Mouse (Mus musculus) urinary bladder, adult 18-20 months (tissue): ENCODE measurements at regions not wholly inside any gene's neighbourhood (a gene's known extent, or its start where the extent isn't known, plus 50 kb on each side); places are given as distances from the start of the nearest gene placed in this dataset.

Experiments used
- DNase-seq, 2 experiments: peaks; one replicate each; pipeline ENCODE4 v3.0.0; 2022; ENCODE audit warnings: low spot score in 2 of 2, mixed read lengths in 2 of 2

DNA sequence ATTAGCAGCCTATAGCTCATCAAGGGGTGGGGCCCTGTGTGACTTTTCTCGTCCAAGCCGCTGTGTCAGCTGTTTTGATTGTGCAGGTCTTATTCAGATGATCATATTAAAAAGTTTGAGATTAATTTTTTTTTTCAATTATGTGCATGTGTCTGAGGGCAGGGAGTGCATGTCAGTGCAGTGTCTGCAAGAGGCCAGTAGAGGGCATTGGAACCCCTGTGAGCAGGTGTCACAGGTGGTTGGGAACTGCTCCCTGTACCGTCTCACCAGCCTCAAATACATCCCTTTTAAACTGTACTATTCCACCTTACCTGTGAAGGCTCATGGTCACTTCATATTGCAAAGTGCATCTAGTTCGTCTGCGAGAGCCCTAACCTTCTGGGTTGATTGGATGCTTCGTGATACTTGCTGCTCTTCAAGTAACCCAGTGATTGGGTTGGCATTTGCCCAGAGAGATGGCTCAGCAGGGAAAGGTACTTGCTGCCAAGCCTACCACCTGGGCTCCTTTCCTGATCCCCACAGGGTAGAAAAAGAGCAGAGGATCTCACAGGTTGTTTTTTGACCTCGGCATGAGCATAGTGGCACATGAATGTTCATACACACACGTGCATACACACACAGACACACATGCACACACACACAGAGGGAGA lies 178.3 kb upstream of the Fam19a5 start:
- no peak for DNase-seq

DNA sequence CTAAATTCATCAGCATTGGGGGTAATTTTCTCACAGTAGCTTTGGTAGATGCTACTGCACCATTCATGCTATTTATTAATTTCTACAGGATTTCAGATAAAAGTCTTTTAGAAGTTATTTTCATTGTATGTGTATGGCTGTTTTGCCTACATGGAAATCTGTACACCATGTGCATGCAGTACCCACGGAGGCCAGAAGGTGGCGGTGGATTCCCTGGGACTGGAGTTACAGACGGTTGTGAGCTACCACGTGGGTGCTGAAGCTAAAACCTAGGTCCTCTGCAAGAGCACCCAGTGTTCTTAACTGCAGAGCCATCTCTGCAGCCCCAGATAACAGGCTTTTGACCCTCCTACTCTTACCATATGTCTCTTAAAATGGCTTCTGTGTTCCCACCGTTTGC lies 176.7 kb upstream of the Fam19a5 start:
- DNase-seq: no peak

DNA sequence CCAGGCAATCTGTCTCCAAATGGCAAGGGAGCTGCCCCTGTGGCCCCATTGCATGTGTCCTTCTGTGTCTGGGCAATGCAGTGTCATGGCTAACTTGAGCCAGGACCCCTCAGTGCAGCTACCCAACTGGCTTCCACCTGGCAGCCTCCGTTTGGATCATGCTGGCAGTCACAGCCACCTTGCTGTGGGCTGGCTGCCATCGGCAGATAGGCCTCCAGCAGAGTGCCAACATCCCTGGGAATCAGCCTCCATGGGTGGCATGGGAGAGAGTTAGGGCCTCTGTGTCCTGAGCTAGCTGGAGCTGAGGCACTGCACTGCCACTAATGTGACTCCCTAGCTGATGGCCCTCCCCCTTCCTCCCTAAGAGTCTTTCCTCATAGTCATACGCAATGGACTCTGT lies 174.7 kb upstream of the Fam19a5 start:
- no peak for DNase-seq

DNA sequence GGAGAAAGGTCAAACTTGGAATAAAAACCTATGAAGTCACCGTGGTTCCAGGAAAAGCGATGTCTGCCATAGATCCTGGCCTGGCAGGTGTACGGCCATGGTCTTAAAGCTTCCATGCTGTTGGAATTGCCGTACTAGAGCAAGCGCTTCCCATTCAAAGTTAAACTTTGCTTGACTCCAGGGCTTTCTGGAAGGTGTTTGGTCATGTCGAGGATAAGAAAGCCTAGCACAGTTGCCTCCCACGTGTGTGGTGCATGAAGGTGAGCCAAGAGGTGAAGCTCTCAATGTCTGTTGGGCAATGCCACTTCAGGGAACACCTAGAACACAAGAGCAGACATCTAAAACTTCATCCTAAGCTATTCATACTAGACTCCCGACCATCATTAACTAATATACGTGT lies 174.3 kb upstream of the Fam19a5 start:
- DNase-seq: no peak

DNA sequence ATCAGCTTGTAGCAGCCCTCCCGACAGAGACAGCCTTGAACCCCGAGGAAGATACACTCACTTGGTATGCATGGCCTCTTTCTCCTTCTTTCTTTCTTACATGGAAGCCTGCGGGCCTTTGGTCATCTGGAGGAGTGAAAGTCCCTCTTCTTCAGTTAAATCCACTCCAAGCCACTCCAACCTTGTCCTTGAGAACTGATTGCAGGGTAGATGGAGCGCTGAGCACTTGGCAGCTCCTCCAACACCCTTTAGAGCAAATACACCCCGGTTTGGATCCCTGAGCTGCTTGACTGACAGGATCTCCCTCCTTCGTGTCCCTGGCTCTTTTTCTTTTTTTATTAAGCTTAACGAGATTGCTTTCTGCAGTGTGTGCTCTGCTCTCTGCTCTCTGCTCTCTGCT lies 173.3 kb upstream of the Fam19a5 start:
- DNase-seq: no peak

DNA sequence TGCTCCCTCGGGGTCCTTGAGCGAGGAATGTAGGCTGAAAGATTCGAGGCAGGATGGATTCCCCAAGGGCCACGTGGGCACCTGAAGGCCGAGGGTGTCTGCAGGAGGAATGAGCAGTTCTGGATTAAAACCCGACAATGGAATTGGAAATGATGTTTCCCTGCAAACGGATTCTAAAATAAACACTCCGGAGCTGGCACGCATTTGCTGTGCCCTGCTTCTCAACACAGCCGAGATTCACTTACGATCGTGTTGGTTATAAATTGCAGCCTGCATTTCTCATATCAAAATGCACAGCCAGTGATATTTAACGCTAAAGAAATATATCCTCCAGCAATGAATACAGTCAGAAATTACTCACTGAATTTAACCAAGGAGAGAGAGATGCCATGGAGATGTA lies 169.4 kb upstream of the Fam19a5 start:
- DNase-seq: no peak

DNA sequence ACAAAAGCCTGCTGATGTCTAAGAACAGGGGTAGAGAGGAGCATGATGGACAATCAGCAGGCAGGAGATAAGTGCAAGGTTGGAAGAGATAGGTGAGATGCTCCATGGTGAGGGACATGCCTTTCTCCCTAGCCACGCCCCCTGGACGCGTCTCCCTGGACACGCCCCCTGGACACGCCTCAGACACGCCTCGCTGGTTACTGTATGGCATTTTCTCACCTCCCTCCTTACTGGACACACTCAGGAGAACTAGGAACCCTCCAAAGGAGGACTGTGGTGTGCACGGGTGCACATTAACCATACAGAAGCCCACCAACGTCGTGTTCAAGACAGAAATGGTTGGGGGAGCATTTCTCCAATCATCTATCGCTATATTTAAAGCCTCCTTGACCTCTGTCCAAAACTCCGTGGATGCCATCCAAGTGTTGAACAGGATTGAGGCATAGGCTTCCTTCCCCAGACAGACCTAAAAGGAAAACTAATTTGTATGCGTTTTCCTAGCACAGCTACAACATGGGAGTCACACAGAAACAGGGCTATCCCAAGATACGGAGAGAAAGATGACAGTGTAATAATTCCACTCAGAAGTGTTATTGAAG lies 168.4 kb upstream of the Fam19a5 start:
- no peak for DNase-seq

DNA sequence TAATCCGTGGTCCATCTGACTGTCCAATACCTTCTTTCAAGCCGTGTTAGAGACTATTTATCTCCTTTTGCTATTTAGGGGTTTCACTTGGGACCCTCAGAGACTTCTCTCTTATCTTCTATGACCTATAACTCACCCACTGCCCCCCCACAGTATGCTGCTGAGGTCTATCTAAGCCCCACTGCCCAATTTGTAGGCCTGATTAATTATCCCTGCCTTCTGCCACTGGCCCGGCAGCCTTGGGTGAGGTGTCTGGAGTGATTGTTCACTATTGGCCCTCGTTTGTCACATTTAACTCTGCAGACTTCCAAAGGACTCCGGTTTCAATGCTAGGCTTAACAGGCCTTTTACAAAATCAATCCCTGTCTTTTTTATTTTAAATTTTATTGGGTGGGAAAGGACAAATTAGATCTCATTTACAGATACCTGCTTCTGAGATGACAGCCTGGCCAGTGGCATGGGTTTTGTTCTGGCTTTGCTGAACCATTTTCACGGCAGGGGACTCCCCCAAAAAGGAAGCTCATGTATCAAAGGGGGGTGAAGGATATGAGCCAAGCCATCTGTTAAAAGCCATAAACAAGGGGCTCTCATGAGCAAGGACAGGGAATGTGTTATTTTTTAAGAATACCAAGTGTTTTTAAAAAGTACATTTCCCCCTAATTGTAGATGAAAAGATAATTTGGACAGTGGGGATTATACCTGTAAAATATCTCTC lies 160.4 kb upstream of the Fam19a5 start:
- DNase-seq: no peak

DNA sequence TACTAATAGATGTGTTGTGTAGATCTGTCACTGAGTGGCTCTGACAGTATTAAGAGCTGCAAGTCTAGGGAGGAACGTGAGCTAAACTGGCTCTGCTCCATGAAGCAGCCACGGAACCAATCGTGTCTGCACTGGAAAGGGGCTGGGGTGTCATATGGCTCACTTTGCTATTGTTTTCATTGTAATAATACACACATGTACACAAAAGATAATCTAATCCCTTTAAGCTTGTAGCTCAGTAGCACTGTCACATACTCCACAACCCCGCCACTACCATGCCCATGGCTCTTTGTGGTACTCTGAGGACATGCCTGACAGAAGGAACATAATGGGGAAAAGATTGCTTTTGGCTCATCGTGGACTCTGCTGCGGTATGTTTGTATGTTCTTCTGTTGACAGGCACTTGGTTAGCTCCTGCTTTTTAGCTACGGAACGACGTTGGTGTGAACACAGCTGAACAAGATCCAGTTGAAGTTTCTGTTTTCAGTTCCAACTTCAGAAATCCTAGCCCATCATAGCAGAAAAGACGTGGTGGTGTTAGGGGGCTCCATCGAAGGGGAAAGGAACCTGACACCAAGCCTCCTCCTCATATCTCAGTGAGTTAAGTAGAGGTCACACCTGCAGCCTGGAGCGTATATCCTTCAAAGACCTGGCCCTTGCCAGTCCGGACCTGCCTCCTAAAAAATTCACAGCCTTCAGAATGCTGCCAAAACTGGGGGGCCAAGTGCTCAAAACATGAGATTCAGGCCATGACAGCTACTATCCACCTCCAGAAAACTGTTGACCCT lies 159.6 kb upstream of the Fam19a5 start:
- DNase-seq: no peak

DNA sequence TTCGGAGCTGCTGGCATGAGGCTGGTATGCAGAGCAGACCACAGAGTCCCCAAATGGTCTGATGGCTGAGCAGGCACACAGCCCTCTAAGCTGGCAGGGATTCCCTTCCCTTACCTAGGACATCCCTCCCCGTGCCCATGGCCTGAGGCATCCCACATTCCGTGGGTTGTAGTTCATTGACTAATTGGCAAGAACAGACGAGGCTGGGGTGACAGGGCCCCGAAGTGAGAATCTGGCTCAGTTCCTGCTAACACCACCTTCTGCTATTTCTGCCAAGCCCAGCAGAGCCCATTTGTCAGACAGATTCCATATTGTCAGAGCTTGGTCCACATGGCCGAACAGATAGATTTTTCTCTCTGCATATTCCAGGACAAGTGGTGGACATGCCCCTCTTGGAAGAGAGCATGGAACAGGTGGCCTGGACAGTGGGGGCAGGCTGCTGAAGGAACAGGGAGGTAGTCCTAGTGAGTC lies 157.6 kb upstream of the Fam19a5 start:
- no peak for DNase-seq

DNA sequence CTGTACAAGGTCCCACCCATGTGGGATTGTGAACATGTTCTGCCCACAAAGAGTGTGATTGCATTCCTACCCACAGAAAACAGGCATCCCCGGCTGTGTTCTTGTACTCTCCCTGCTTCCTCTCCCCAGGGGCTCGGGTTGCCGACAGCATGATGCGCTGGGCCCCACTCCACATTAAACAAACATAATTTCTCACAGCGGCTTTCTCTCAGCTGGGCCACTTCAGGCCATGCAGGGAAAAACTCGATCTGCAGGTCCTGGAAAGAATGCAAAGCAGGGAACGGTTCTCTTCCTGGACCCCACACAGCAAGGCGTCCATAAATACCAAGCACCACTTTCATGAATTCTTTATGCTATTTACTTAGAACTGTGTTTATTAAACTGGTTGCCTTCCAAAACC lies 152.7 kb upstream of the Fam19a5 start:
- no peak for DNase-seq

DNA sequence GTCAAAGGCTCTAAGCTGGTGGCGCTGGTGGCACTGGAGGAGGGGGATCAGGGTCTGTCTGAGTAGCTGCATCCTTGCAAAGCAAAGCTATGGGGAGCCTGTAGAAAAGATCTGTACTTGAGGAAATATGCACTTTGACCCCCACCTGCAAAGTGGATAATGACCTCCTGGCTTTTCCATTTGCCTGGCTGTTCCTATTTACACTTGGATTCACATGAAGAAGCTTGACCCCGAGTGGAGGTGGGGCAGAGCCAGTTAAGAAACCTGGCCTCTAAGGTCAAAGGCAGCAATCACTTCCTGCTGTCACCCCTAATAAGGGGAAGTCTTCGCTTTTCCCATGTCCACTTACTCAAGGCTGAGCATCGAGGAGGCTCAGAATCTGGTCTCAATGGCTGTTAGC lies 145.7 kb upstream of the Fam19a5 start:
- no peak for DNase-seq

DNA sequence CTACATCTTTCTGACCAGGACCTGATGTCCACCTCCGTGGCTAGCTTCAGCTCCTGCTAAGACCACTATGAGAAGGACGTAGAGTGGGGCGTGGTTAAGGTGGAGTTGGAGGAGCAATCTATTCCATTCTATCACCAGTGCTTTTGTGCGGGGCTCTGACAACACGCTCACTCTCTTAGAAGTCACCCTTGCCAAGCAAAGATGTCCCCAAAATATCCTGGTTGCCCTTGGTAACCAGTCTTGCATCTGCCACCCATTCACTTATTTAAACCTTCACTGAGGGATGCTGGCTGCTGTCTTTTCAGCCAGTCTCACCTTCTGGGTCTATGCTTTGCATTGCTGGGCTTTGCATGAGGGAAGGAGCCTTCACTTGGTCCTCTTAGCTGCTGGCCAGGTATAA lies 138.4 kb upstream of the Fam19a5 start:
- DNase-seq: no peak

DNA sequence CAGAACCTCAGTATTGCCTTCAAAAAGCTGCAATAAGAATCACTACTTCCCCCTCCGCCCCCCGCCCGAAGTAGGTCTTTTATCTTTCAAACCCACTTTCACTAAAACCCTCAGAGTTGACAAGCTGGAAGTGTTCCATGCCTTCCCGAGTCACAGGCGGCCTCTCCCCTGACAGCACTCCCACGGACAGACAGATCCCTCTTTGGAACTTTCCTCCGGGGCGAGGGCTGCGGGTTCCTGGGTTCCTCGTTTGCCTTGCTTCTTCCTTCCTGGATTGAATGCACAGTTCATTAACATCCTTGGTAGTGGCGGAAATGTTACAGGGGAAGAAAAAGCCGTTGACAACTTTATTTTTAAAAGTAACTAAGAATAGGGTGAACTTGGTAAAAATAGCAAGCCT lies 132.1 kb upstream of the Fam19a5 start:
- DNase-seq: no peak

DNA sequence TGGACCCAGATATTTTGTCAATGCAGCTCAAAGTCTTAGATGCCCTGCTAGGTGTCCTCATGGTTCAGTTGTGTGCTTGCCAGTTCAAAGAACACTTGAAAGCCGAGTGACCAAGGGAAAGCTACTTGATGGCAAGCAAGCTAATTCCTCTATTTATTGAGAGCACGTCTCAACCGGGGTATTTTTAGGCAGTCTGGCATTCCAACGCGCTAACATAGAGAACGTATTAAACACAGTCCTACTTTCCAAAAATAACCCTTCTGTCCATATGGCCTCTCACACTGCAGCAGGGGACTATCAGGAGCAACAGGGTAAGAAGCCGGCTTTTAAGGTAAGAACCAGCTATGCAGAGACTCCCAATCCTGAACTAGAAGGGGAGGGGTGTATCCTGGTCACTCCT lies 128.1 kb upstream of the Fam19a5 start:
- DNase-seq: no peak

DNA sequence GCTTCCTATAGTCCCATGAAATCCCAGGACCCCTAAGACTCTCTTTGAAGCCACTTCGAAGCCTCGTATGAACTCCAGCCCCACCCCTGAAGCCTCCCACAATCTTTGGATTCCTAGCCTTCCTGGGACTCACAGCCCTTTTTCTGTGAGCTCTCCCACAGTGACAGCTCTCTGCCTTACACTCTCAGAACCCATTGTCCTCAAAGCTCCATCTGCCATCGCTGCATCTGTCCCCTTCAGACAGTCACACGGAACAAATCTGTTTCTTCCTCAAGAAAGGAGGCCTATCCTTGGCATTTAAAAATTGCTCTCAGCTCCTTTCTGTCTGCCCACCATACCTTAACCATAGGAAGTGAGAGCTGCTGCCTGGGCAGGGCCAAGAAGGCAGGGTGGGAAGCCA lies 122.4 kb upstream of the Fam19a5 start:
- DNase-seq: no peak

DNA sequence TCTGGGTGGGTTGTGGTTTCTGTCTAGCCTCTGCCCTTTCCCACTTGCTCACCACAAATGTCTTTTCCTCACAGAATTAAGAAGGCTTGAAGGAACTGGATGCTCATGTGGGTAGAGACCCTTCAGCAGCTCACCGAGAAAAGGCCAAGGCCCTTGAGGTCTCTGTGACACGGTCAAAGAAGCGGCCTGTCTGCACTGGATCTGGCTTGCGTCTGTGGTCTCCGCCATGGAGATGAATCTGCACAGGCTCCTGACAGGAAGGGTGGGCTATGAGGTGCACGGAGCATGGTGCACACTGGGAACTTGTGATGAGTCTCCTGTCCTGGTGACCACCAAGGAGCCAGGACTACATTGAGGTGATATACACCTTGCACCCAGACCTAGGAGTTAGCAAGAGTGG lies 110.8 kb upstream of the Fam19a5 start:
- no peak for DNase-seq

DNA sequence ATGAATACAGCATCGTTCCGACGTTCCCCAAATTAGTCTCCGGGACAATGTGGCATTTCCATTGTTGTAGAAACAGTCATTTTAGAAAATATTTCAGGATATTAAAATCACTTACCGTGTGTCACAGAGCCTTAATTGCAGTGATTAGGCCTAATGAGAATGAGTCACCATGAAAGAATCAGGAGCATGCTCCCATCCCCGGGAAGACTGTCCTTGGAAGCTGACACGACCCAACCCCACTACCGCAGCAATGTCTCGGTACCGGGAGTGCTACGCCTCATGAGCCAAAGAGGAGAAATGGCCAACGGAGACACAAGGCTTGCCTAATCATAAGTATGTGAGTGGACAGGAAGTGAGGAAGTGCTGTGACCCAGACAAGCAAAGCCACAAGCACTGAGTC lies 110.2 kb upstream of the Fam19a5 start:
- DNase-seq: no peak

DNA sequence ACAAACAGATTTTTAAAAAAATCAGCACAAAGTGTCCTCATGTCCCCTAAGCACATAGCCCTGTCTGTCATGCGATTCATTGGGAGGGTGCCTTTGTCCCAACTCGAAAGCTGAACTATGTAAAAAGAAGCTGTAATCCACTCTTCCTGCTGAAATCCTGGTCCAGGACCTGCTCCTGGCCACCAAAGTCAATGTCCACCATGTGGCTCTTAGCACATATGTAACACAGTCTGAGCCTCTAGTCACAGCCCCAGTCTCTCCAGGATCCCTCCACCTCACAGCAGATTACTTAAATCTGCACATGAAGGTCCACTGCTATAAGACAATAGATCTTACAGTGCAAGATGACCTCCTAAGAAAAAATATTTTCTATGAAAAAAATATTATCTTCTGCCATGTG lies 108.5 kb upstream of the Fam19a5 start:
- DNase-seq: no peak

DNA sequence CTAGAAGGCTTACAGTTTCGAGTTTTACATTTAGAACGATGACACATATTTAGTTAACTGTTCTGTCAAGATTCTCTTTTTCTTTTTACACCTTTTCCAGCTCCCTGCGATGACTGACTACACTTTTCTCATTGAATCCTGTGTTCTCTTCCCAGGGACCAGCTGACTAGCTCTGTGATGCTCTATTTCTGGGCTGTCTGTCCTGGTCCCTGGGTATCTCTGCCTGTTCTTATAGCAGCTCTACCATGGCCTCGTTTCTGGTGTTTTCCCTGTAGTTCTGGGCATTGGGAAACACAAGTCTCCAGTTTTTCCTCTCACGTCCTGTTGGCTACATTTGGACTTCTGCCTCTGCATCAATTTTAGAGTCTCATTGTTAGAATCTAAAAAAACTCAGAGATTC lies 106.5 kb upstream of the Fam19a5 start:
- DNase-seq: no peak

DNA sequence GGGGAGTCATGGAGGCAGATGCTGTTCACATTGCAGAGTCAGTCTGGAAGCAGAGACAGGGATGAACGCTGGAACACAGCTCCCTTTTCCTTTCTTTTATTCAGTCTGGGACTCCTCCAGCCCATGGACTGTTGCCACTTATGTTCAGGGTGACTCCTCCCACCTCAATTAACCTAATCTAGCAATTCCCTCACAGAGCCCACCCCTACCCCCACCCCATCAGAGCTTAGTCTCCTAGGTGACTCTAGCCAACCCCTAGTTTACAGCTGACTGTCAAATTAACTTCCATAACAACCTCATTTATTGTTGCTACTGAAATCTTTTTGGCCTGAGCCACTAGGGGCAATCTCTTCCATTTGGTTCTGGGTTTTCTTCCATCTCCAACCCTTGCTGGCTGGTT lies 85.2 kb upstream of the Fam19a5 start:
- DNase-seq: no peak

DNA sequence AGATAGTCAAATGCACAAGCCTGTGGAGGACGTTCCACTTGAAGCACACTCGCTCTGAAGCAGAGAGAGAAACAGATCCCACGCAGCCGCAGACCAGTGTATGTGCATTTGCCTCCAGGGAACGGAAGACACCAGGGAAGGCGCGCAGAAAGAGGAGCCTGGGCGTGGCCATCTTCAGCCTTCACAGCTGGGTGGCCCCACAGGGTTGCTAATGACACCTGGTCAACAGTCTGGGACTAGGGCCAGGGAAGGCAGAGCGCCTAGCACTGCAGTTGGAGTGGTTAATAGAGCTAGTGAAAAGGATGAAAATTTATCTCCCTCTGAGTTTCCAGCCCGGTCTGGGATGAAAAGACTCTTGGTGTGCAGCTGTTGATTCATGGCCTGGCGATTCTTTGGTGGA lies 67.9 kb upstream of the Fam19a5 start:
- no peak for DNase-seq
